Mouse (Mus musculus) cortical plate, adult 2 months (tissue): ENCODE data around the gene Anapc11.

Source experiments
- CTCF ChIP-seq: fragments of 200-500 bp; IDR thresholded peaks from 2 replicates; pipeline ENCODE4 v1.5.1; 2011; ENCODE audit warnings: mild to moderate bottlenecking, control low read depth, low read length; ENCODE audit not compliant: insufficient read depth; ENCODE audit errors: extremely low read depth
- POLR2A ChIP-seq: fragments of 200-500 bp; IDR thresholded peaks from 2 replicates; pipeline ENCODE4 v1.6.1; 2011; ENCODE audit warnings: mild to moderate bottlenecking, low read length, control low read depth; ENCODE audit not compliant: insufficient read depth; ENCODE audit errors: extremely low read depth

DNA sequence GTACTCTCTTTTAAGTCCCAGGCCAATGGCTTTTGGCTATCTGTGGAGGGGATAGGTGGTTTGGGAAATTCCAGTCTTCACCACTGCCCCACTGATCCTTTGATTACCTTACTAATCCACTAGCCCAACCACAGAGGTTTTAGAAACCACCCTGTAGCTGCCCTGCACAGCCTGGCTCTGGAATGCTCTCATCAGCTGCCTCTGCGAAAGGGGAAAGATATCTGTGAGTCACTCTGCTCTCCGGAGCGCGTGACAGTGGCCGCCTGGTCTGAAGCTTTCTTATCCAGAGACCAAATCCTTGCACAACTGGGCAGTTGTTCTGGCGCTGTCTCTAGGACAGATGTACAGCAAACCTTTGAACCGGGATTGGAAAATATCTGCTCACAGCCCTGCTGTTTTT is 43.4 kb upstream of the Anapc11 start:
- TF ChIP-seq CTCF, result no peak
- TF ChIP-seq POLR2A, result no peak
